Mouse (Mus musculus): ENCODE measurements at regions not wholly inside any gene's neighbourhood (a gene's known extent, or its start where the extent isn't known, plus 50 kb on each side); places are given as distances from the start of the nearest gene placed in this dataset.
A peak's percentile ranks its signal among the peaks of the same experiment; 100 is the strongest.

- no peak overlapping the region for H3K9ac ChIP-seq (ENCODE audit: low read depth, low read length)
- H3K9me3 ChIP-seq (ENCODE audit: control insufficient read depth, low read length), result no peaks in the 10 kb centered on the region
- DNase-seq (ENCODE audit: low spot score), result no peak
- H3K36me3 ChIP-seq (ENCODE audit: control insufficient read depth, insufficient read depth, low read length), result no peaks in the 10 kb centered on the region
- no peak overlapping the region for H3K4me2 ChIP-seq
- H3K4me3 ChIP-seq (ENCODE audit: low read depth, low read length), result no peak overlapping the region
- WGBS, result 65% methylated on average over 7 of the region's 7 CpGs
- H3K27me3 ChIP-seq (replicated peaks; ENCODE audit: control insufficient read depth, insufficient read depth, low read length), result no peaks in the 10 kb centered on the region
- no peak for ATAC-seq (replicated peaks; ENCODE audit: low FRiP score)
- no peak overlapping the region for H3K27ac ChIP-seq (ENCODE audit: low read depth, low read length)
- no peaks in the 10 kb centered on the region for H3K4me1 ChIP-seq (replicated peaks; ENCODE audit: control insufficient read depth, insufficient read depth, low read length)
Measured at GRCm38 (mm10) chr16:51169294-51169693, 578.3 kb upstream of the Ccdc54 start.

- H3K4me1 ChIP-seq (replicated peaks; ENCODE audit: control insufficient read depth, insufficient read depth, low read length), result no peaks in the 10 kb centered on the region
- H3K4me2 ChIP-seq, result no peak overlapping the region
- H3K4me3 ChIP-seq (ENCODE audit: low read depth, low read length), result no peak overlapping the region
- no peak for ATAC-seq (replicated peaks; ENCODE audit: low FRiP score)
- no peaks in the 10 kb centered on the region for H3K27me3 ChIP-seq (replicated peaks; ENCODE audit: control insufficient read depth, insufficient read depth, low read length)
- DNase-seq (ENCODE audit: low spot score), result no peak
- H3K36me3 ChIP-seq (ENCODE audit: control insufficient read depth, insufficient read depth, low read length), result no peaks in the 10 kb centered on the region
- WGBS, result 80% methylated on average over 5 of the region's 5 CpGs
- H3K9ac ChIP-seq (ENCODE audit: low read depth, low read length), result no peak overlapping the region
- no peaks in the 10 kb centered on the region for H3K9me3 ChIP-seq (ENCODE audit: control insufficient read depth, low read length)
- no peak overlapping the region for H3K27ac ChIP-seq (ENCODE audit: low read depth, low read length)
Measured at GRCm38 (mm10) chr16:51160768-51161167, 569.8 kb upstream of the Ccdc54 start.

- Histone ChIP-seq H3K9ac (ENCODE audit: low read depth, low read length) (no peak overlapping the region), H3K4me3 (ENCODE audit: low read depth, low read length) (no peak overlapping the region), H3K36me3 (ENCODE audit: control insufficient read depth, insufficient read depth, low read length) (no peaks in the 10 kb centered on the region), H3K9me3 (ENCODE audit: control insufficient read depth, low read length) (no peaks in the 10 kb centered on the region), H3K27me3 (replicated peaks; ENCODE audit: control insufficient read depth, insufficient read depth, low read length) (no peaks in the 10 kb centered on the region), H3K27ac (ENCODE audit: low read depth, low read length) (no peak overlapping the region), H3K4me2 (no peak overlapping the region), H3K4me1 (replicated peaks; ENCODE audit: control insufficient read depth, insufficient read depth, low read length) (no peaks in the 10 kb centered on the region)
- DNase-seq (ENCODE audit: low spot score) (no peak), ATAC-seq (replicated peaks; ENCODE audit: low FRiP score) (no peak)
- 87% methylated on average over 7 of the region's 7 CpGs for WGBS
Measured at GRCm38 (mm10) chr16:51138575-51138974, 547.6 kb upstream of the Ccdc54 start.

GRCm38 (mm10) chr16:51119835-51120234 lies 528.9 kb upstream of the Ccdc54 start:
- no peaks in the 10 kb centered on the region for H3K9me3 ChIP-seq (ENCODE audit: control insufficient read depth, low read length)
- no peak overlapping the region for H3K4me2 ChIP-seq
- ATAC-seq (replicated peaks; ENCODE audit: low FRiP score) (no peak), DNase-seq (ENCODE audit: low spot score) (no peak)
- no peaks in the 10 kb centered on the region for H3K27me3 ChIP-seq (replicated peaks; ENCODE audit: control insufficient read depth, insufficient read depth, low read length)
- no peaks in the 10 kb centered on the region for H3K36me3 ChIP-seq (ENCODE audit: control insufficient read depth, insufficient read depth, low read length)
- H3K4me1 ChIP-seq (replicated peaks; ENCODE audit: control insufficient read depth, insufficient read depth, low read length), result no peaks in the 10 kb centered on the region; the same call in 1 of the 2 replicates
- no peak overlapping the region for H3K27ac ChIP-seq (ENCODE audit: low read depth, low read length)
- no peak overlapping the region for H3K9ac ChIP-seq (ENCODE audit: low read depth, low read length)
- H3K4me3 ChIP-seq (ENCODE audit: low read depth, low read length), result no peak overlapping the region
- 47% methylated on average over 1 of the region's 1 CpGs for whole genome bisulfite sequencing

- Histone ChIP-seq H3K36me3 (ENCODE audit: control insufficient read depth, insufficient read depth, low read length) (no peaks in the 10 kb centered on the region), H3K4me2 (peak overlapping the region; percentile 29), H3K27ac (ENCODE audit: low read depth, low read length) (no peak overlapping the region), H3K4me3 (ENCODE audit: low read depth, low read length) (no peak overlapping the region), H3K9ac (ENCODE audit: low read depth, low read length) (no peak overlapping the region), H3K9me3 (ENCODE audit: control insufficient read depth, low read length) (no peaks in the 10 kb centered on the region), H3K27me3 (replicated peaks; ENCODE audit: control insufficient read depth, insufficient read depth, low read length) (no peaks in the 10 kb centered on the region), H3K4me1 (replicated peaks; ENCODE audit: control insufficient read depth, insufficient read depth, low read length) (no peaks in the 10 kb centered on the region; the same call in 1 of the 2 replicates)
- 51% methylated on average over 3 of the region's 3 CpGs for WGBS
- ATAC-seq (replicated peaks; ENCODE audit: low FRiP score), result peak; percentile 83
- no peak for DNase-seq (ENCODE audit: low spot score)
Measured at GRCm38 (mm10) chr16:51118365-51118764, 527.4 kb upstream of the Ccdc54 start.

GRCm38 (mm10) chr16:51117836-51118235 lies 526.9 kb upstream of the Ccdc54 start:
- H3K27ac ChIP-seq (ENCODE audit: low read depth, low read length), result no peak overlapping the region
- WGBS, result 37% methylated on average over 5 of the region's 5 CpGs
- H3K9ac ChIP-seq (ENCODE audit: low read depth, low read length), result no peak overlapping the region
- H3K27me3 ChIP-seq (replicated peaks; ENCODE audit: control insufficient read depth, insufficient read depth, low read length), result no peaks in the 10 kb centered on the region
- no peaks in the 10 kb centered on the region; the same call in 1 of the 2 replicates for H3K4me1 ChIP-seq (replicated peaks; ENCODE audit: control insufficient read depth, insufficient read depth, low read length)
- H3K9me3 ChIP-seq (ENCODE audit: control insufficient read depth, low read length), result no peaks in the 10 kb centered on the region
- DNase-seq (ENCODE audit: low spot score), result no peak
- no peak overlapping the region for H3K4me2 ChIP-seq
- H3K36me3 ChIP-seq (ENCODE audit: control insufficient read depth, insufficient read depth, low read length), result no peaks in the 10 kb centered on the region
- no peak overlapping the region for H3K4me3 ChIP-seq (ENCODE audit: low read depth, low read length)
- ATAC-seq (replicated peaks; ENCODE audit: low FRiP score), result no peak

GRCm38 (mm10) chr16:51109864-51110263 lies 518.9 kb upstream of the Ccdc54 start:
- DNase-seq (ENCODE audit: low spot score), result no peak
- Histone ChIP-seq H3K4me1 (replicated peaks; ENCODE audit: control insufficient read depth, insufficient read depth, low read length) (no peaks in the 10 kb centered on the region), H3K27me3 (replicated peaks; ENCODE audit: control insufficient read depth, insufficient read depth, low read length) (no peaks in the 10 kb centered on the region), H3K9ac (ENCODE audit: low read depth, low read length) (no peak overlapping the region), H3K27ac (ENCODE audit: low read depth, low read length) (no peak overlapping the region), H3K9me3 (ENCODE audit: control insufficient read depth, low read length) (no peaks in the 10 kb centered on the region), H3K4me2 (no peak overlapping the region), H3K4me3 (ENCODE audit: low read depth, low read length) (no peak overlapping the region), H3K36me3 (ENCODE audit: control insufficient read depth, insufficient read depth, low read length) (no peaks in the 10 kb centered on the region)
- no peak for ATAC-seq (replicated peaks; ENCODE audit: low FRiP score)

- Histone ChIP-seq H3K36me3 (ENCODE audit: control insufficient read depth, insufficient read depth, low read length) (no peaks in the 10 kb centered on the region), H3K9me3 (ENCODE audit: control insufficient read depth, low read length) (no peaks in the 10 kb centered on the region), H3K27me3 (replicated peaks; ENCODE audit: control insufficient read depth, insufficient read depth, low read length) (no peaks in the 10 kb centered on the region), H3K4me1 (replicated peaks; ENCODE audit: control insufficient read depth, insufficient read depth, low read length) (no peaks in the 10 kb centered on the region), H3K9ac (ENCODE audit: low read depth, low read length) (no peak overlapping the region), H3K4me2 (no peak overlapping the region), H3K27ac (ENCODE audit: low read depth, low read length) (no peak overlapping the region), H3K4me3 (ENCODE audit: low read depth, low read length) (no peak overlapping the region)
- 62% methylated on average over 4 of the region's 4 CpGs for WGBS
- ATAC-seq (replicated peaks; ENCODE audit: low FRiP score), result no peak
- DNase-seq (ENCODE audit: low spot score), result no peak
Measured at GRCm38 (mm10) chr16:51107421-51107820, 516.5 kb upstream of the Ccdc54 start.

GRCm38 (mm10) chr16:51086556-51086955 lies 495.6 kb upstream of the Ccdc54 start:
- no peaks in the 10 kb centered on the region for H3K9me3 ChIP-seq (ENCODE audit: control insufficient read depth, low read length)
- no peak for ATAC-seq (replicated peaks; ENCODE audit: low FRiP score)
- no peaks in the 10 kb centered on the region for H3K4me1 ChIP-seq (replicated peaks; ENCODE audit: control insufficient read depth, insufficient read depth, low read length)
- no peak for DNase-seq (ENCODE audit: low spot score)
- no peaks in the 10 kb centered on the region for H3K36me3 ChIP-seq (ENCODE audit: control insufficient read depth, insufficient read depth, low read length)
- no peak overlapping the region for H3K9ac ChIP-seq (ENCODE audit: low read depth, low read length)
- no peak overlapping the region for H3K4me2 ChIP-seq
- WGBS, result 85% methylated on average over 7 of the region's 7 CpGs
- H3K27me3 ChIP-seq (replicated peaks; ENCODE audit: control insufficient read depth, insufficient read depth, low read length), result no peaks in the 10 kb centered on the region
- no peak overlapping the region for H3K4me3 ChIP-seq (ENCODE audit: low read depth, low read length)
- H3K27ac ChIP-seq (ENCODE audit: low read depth, low read length), result no peak overlapping the region
